ENCODE assay signal across 8 mouse cellular contexts in genomic region chr2:126553291-126553639, GRCm38 (mm10). TPM values are rescaled to one million over a fixed set of nuclear protein-coding genes. Genes with fewer than 3 reads are reported as not detected.
DNase-seq lines count a peak whose midpoint lies in the region; ATAC-seq and TF ChIP-seq lines count a peak whose summit lies in the region.

No protein-coding gene starts in this region.

- WGBS in heart, adult 2 months = 6% methylated on average over 26 of the region's 26 CpGs
- WGBS in forebrain, embryonic 11.5 days = under 1% methylated on average over 26 of the region's 26 CpGs
- 5% methylated on average over 26 of the region's 26 CpGs for WGBS in liver, embryonic 13.5 days (ENCODE audit: insufficient replicate concordance)

- peak overlapping the region; percentile 100 for H3K4me2 ChIP-seq in forebrain, embryonic 11.5 days (ENCODE audit: low read depth, low read length, severe bottlenecking)
- peak overlapping the region; percentile 67 for H3K4me2 ChIP-seq in liver, embryonic 13.5 days

- TF ChIP-seq CTCF in heart, adult 2 months (IDR thresholded peaks at IDR 0.05) = no peak

- no peak overlapping the region for H3K27ac ChIP-seq in heart, adult 2 months
- no peak overlapping the region for H3K27ac ChIP-seq in forebrain, embryonic 11.5 days (ENCODE audit: low read depth, low read length)
- peak overlapping the region; percentile 58 for H3K27ac ChIP-seq in liver, embryonic 13.5 days

- peak overlapping the region; percentile 39 for H3K4me3 ChIP-seq in heart, adult 2 months
- peak overlapping the region; percentile 59 for H3K4me3 ChIP-seq in forebrain, embryonic 11.5 days (ENCODE audit: low read depth, low read length)
- peak overlapping the region; percentile 61 for H3K4me3 ChIP-seq in liver, embryonic 13.5 days (replicated peaks)

- H3K27me3 ChIP-seq in heart, adult 2 months (ENCODE audit: control insufficient read depth, insufficient read depth, low read length) = peaks cover 12% of the 10 kb centered on the region
- peaks cover 30% of the 10 kb centered on the region for H3K27me3 ChIP-seq in forebrain, embryonic 11.5 days (ENCODE audit: control insufficient read depth, insufficient read depth, low read length)
- peaks cover 54% of the 10 kb centered on the region for H3K27me3 ChIP-seq in liver, embryonic 13.5 days

- H3K79me2 ChIP-seq in heart, adult 2 months (replicated peaks; ENCODE audit: control insufficient read depth, insufficient read depth, low read length) = no peaks in the 10 kb centered on the region

- peaks cover 2% of the 10 kb centered on the region; the same call in 1 of the 2 replicates for H3K4me1 ChIP-seq in heart, adult 2 months (ENCODE audit: control insufficient read depth, insufficient read depth, low read length)
- peaks cover 12% of the 10 kb centered on the region for H3K4me1 ChIP-seq in forebrain, embryonic 11.5 days (replicated peaks; ENCODE audit: control insufficient read depth, insufficient read depth, low read length)
- H3K4me1 ChIP-seq in liver, embryonic 13.5 days (replicated peaks) = peaks cover 19% of the 10 kb centered on the region

- H3K9me3 ChIP-seq in forebrain, embryonic 11.5 days (ENCODE audit: control insufficient read depth, low read length) = no peaks in the 10 kb centered on the region
- H3K9me3 ChIP-seq in liver, embryonic 13.5 days (replicated peaks) = no peaks in the 10 kb centered on the region

- intact Hi-C loops in heart, adult 2 months (cut with DNase I) = no loop called here

- H3K9ac ChIP-seq in heart, adult 2 months (ENCODE audit: low read depth, low read length) = 0 out of 2 replicates have a peak overlapping the region, but pooled peaks have one; percentile 16
- H3K9ac ChIP-seq in forebrain, embryonic 11.5 days (ENCODE audit: low read length) = peak overlapping the region; percentile 56
- H3K9ac ChIP-seq in liver, embryonic 13.5 days = peak overlapping the region; percentile 66

- no peak for DNase-seq in heart, adult 2 months
- DNase-seq in heart, postnatal 4 days = no peak
- DNase-seq in 3134 (ENCODE audit: extremely low read depth, insufficient read length, low spot score) = peak; percentile 24
- no peak for DNase-seq in forebrain, embryonic 11.5 days (ENCODE audit: low spot score)
- DNase-seq in liver, embryonic 13.5 days = no peak
- no peak for DNase-seq in Muller cell, postnatal 12 days (ENCODE audit: inconsistent ontology term)
- DNase-seq in urinary bladder, postnatal 36 days (ENCODE audit: low spot score in 2 of 2) = no peak

- H3K36me3 ChIP-seq in heart, adult 2 months (ENCODE audit: control insufficient read depth, insufficient read depth, low read length) = no peaks in the 10 kb centered on the region
- no peaks in the 10 kb centered on the region for H3K36me3 ChIP-seq in forebrain, embryonic 11.5 days (ENCODE audit: control insufficient read depth, insufficient read depth, low read length)
- no peaks in the 10 kb centered on the region for H3K36me3 ChIP-seq in liver, embryonic 13.5 days

- no peak for TF ChIP-seq POLR2A in heart, adult 2 months (IDR thresholded peaks at IDR 0.05; ENCODE audit: insufficient read depth, low read depth, low read length)

- TF ChIP-seq EP300 in heart, adult 2 months (IDR thresholded peaks at IDR 0.05; ENCODE audit: insufficient read depth, low read depth, low read length) = no peak

- peak; percentile 49 for ATAC-seq in forebrain, embryonic 11.5 days (replicated peaks; ENCODE audit: low FRiP score)
- ATAC-seq in liver, embryonic 13.5 days (ENCODE audit: low read depth) = no peak
- ATAC-seq in megakaryocyte-erythroid progenitor cell, adult 5-6 weeks (replicated peaks; ENCODE audit: low FRiP score, low TSS enrichment, poor library complexity, severe bottlenecking) = no peak

RNA-seq across cellular contexts. Expression of gene Slc27a2, which starts 1.1 kb away (rescaled TPM):
- total RNA-seq in heart, adult 2 months (2021) = under 1 TPM; 0.64 to 0.78 TPM
- 0.88 and 1.8 TPM in 2 replicates for polyA plus RNA-seq in heart, adult 2 months (2012; rRNA removed)
- not detected for total RNA-seq in heart, postnatal 4 days (2021)
- polyA plus RNA-seq in forebrain, embryonic 11.5 days (2014; fragmentation: Nextera tagmentation; extraction: Ambion mirVana) = 4.5 and 4.8 TPM in 2 replicates
- 63.7 and 72.8 TPM in 2 replicates for polyA plus RNA-seq in liver, embryonic 13.5 days (2015; fragmentation: Nextera tagmentation; extraction: Ambion mirVana)
- 0.96 TPM in 1 of 2 replicates, not detected in the other for total RNA-seq in megakaryocyte-erythroid progenitor cell, adult 5-6 weeks (2014; fragmentation: Nextera tagmentation)
- total RNA-seq in megakaryocyte-erythroid progenitor cell, adult 5-6 weeks (2017) = not detected in 2 replicates

RNA-seq across cellular contexts. Expression of gene Atp8b4, which starts 52.8 kb away (rescaled TPM):
- under 1 TPM; 0.43 to 0.73 TPM for total RNA-seq in heart, adult 2 months (2021)
- 0.29 and 0.31 TPM in 2 replicates for polyA plus RNA-seq in heart, adult 2 months (2012; rRNA removed)
- under 1 TPM; 0.29 to 0.36 TPM for total RNA-seq in heart, postnatal 4 days (2021)
- polyA plus RNA-seq in forebrain, embryonic 11.5 days (2014; fragmentation: Nextera tagmentation; extraction: Ambion mirVana) = 0.44 and 0.49 TPM in 2 replicates
- 4.1 and 4.6 TPM in 2 replicates for polyA plus RNA-seq in liver, embryonic 13.5 days (2015; fragmentation: Nextera tagmentation; extraction: Ambion mirVana)
- 1.6 and 2.6 TPM in 2 replicates for total RNA-seq in megakaryocyte-erythroid progenitor cell, adult 5-6 weeks (2014; fragmentation: Nextera tagmentation)
- 2.2 and 4.3 TPM in 2 replicates for total RNA-seq in megakaryocyte-erythroid progenitor cell, adult 5-6 weeks (2017)

Comparison
In these comparisons a context has a peak if more than half of its experiments do, and no peak if none do; other contexts are left out.
1. H3K9ac ChIP-seq: peak in every context shown above with its lines; median percentile 66 in liver, embryonic 13.5 days; 56 in forebrain, embryonic 11.5 days; 16 in heart, adult 2 months.